Mouse (Mus musculus) myocyte (in vitro differentiated cells): ENCODE results near the gene Tbc1d23.

ENCODE experiments used
- CEBPB ChIP-seq: IDR thresholded peaks from 2 replicates; pipeline ENCODE4 v1.6.1; 2011; ENCODE audit warnings: mild to moderate bottlenecking, moderate library complexity; ENCODE audit not compliant: poor library complexity, insufficient read depth, severe bottlenecking
- E2F4 ChIP-seq: IDR thresholded peaks from one replicate; pipeline ENCODE4 v1.6.1; 2011; ENCODE audit warnings: mild to moderate bottlenecking, control low read depth, moderate library complexity; ENCODE audit not compliant: insufficient read depth
- MAX ChIP-seq: IDR thresholded peaks from one replicate; pipeline ENCODE4 v1.6.1; 2011; ENCODE audit warnings: low read depth, mild to moderate bottlenecking, control low read depth
- MYOG ChIP-seq, 3 experiments: IDR thresholded peaks; one replicate each; pipeline ENCODE4 v1.6.1; 2011; ENCODE audit warnings: control low read depth in 2 of 3, low read depth in 2 of 3, mild to moderate bottlenecking in 2 of 3; ENCODE audit not compliant: insufficient read length in 2 of 3, control insufficient read depth in 1 of 3, insufficient read depth in 1 of 3
- POLR2A ChIP-seq: IDR thresholded peaks from one replicate; pipeline ENCODE4 v1.6.1; 2011; ENCODE audit warnings: low read depth, mild to moderate bottlenecking, control low read depth, moderate library complexity; ENCODE audit not compliant: insufficient read length
- POLR2AphosphoS2 ChIP-seq: IDR thresholded peaks from one replicate; pipeline ENCODE4 v1.6.1; 2011; ENCODE audit warnings: low read depth, control low read depth; ENCODE audit not compliant: insufficient read length
- REST ChIP-seq: IDR thresholded peaks from one replicate; pipeline ENCODE4 v1.6.1; 2011; ENCODE audit warnings: mild to moderate bottlenecking, control low read depth, moderate library complexity; ENCODE audit not compliant: insufficient read depth, insufficient read length
- SRF ChIP-seq: IDR thresholded peaks from one replicate; pipeline ENCODE4 v1.6.1; 2011; ENCODE audit warnings: low read depth; ENCODE audit not compliant: control insufficient read depth, insufficient read length
- TCF12 ChIP-seq: IDR thresholded peaks from one replicate; pipeline ENCODE4 v1.6.1; 2011; ENCODE audit warnings: mild to moderate bottlenecking, control low read depth; ENCODE audit not compliant: poor library complexity, insufficient read depth, severe bottlenecking
- TCF3 ChIP-seq: IDR thresholded peaks from one replicate; pipeline ENCODE4 v1.6.1; 2011; ENCODE audit warnings: low read depth, control low read depth; ENCODE audit not compliant: insufficient read length
- USF1 ChIP-seq: IDR thresholded peaks from one replicate; pipeline ENCODE4 v1.6.1; 2011; ENCODE audit warnings: low read depth, mild to moderate bottlenecking, control low read depth, moderate library complexity

GRCm38 (mm10) chr16:57168236-57168635 is 63.1 kb downstream of the Tbc1d23 start:
- TF ChIP-seq POLR2A (no peak), E2F4 (no peak), SRF (no peak), TCF12 (no peak), CEBPB (no peak), POLR2AphosphoS2 (no peak), MYOG (IDR thresholded peaks at IDR 0.05; ENCODE audit: control insufficient read depth in 1 of 3, insufficient read depth in 1 of 3, insufficient read length in 2 of 3, low read depth in 2 of 3) (no peak), MAX (no peak), USF1 (no peak), TCF3 (no peak), REST (no peak)
